Mouse (Mus musculus) gastrocnemius, adult 8-10 months (tissue): ENCODE measurements around the gene Ccser1. TPM values are rescaled to one million over a fixed set of nuclear protein-coding genes. Genes with fewer than 3 reads are reported as not detected.

ENCODE experiments used
- DNase-seq, 2 experiments: peaks; one replicate each; pipeline ENCODE4 v3.0.0; 2022; ENCODE audit warnings: low spot score in 2 of 2
- total RNA-seq, 4 experiments: library from RNA; stranded (reverse); gene quantifications; 2 replicates each; pipeline ENCODE4 v1.2.4; 2022

The Ccser1 gene
- total RNA-seq, 4 experiments from 2014 or later = 0.46 to 1.4 (median 0.80) TPM

GRCm38 (mm10) chr6:61664572-61664971 is 484.4 kb downstream of the Ccser1 start:
- no peak for DNase-seq

GRCm38 (mm10) chr6:61687002-61687401 is 506.9 kb downstream of the Ccser1 start:
- no peak for DNase-seq

- no peak for DNase-seq
These were observed 522.9 kb downstream of the Ccser1 start for GRCm38 (mm10) chr6:61703003-61703402.

DNA sequence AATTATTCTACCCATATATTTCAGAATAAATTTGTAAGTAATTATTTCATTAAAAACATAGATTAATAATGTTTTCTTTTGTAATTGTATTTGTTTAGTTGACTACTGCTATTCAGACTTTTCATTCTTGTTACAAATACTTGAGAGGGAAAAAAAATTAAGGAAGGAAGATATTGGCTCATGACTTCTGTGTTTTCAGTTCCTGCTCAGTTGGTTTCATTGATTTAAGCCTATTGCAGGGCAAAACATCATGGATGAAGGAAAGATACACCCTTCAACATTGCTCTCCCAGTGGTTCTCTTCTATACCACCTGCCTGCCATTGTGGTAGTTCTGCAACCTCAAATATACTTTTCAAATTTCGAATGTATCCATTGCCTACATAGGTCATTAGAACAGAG is 541.1 kb downstream of the Ccser1 start:
- DNase-seq = no peak

DNA sequence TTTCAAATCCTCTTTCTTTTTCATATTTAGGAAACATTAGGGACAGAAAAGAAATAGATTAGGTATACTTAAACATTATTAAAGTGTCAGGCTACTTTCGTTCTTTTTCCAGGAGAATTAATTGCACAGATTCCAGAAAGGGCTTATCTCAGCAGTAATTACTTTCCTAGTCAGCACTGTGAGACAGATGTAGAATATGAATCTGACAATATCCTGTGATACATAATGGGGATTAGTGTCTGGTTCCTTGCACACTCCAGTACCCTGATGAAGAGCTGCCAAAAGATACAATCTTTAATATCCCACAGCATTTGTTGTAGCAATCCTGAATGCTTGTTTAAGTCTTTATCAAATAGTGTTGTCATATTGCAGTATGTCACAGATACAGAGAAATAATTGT is 548.9 kb downstream of the Ccser1 start:
- DNase-seq = no peak

DNA sequence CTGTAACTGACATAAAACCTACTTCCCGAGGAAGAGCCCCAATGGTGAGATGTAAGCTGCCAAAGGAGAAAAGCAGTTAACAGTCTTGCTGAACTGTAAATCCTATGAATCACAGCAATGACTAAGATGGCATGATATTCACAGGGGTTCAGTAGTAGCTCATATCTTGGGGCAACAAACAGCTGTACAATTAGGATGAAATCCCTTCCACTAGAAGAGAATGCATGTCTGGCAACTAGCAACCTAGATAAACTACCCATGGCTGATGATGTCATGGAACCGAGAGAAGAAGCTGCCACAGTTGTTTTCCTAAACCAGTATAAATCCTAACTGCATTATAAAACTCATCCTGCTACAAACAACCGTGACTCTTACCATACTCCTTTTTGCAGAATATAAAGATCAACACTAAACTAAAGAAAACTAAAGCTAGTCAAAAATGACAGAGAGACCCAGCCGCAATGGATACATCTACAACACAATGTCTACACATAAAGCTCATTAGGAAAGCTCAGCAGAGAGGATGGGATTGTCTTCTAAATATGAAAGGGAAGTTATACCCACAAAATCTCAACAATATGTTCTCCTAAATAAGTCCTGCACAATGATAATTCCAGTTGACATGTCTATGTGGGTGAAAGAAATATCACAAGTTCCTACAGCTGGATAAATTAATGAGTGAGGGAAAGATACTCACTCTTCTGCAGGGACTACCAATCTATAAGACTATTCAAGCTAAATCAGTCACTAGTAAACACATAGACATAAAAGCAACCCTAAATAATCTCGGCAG is 550.2 kb downstream of the Ccser1 start:
- DNase-seq = no peak

DNA sequence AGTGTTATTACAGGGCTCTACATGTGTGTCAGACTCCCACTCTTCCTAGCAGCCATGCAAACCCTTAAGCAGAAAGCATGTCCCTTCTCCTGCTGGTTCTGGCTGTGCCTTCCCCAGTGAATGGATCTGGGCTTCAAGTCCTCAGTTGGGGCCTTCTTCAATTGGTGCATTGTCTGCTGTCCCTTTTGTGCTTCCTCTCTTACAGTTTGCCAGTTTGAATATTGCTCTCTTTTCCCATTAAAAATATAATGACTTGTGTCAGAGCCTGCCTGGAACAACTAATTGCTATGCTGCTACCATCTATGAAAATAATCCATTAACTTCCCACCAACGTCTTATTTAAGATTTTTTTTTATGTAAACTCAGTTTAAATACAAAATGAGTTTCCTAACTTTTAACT is 566.2 kb downstream of the Ccser1 start:
- no peak for DNase-seq

DNA sequence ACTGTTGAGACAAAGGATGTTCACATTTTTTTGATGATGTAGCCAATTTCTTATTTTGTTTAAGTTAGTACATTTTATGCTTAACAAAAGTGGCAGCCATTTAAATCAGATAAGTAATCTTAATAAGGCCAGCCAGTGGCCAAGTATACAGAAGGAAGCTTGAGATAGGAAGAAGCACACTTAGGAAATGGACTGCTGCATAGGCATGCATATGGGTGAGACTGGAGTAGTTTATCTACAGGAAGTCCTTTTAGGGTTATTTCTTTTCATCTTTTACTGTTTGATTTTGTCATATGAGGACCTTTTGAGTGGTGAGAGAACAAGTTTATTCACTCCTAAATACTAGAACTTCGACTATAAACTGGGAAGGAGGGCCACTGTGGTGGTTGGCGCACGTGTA is 582.0 kb downstream of the Ccser1 start:
- DNase-seq = no peak

- no peak for DNase-seq
These were observed 583.3 kb downstream of the Ccser1 start for GRCm38 (mm10) chr6:61763379-61763778.

DNA sequence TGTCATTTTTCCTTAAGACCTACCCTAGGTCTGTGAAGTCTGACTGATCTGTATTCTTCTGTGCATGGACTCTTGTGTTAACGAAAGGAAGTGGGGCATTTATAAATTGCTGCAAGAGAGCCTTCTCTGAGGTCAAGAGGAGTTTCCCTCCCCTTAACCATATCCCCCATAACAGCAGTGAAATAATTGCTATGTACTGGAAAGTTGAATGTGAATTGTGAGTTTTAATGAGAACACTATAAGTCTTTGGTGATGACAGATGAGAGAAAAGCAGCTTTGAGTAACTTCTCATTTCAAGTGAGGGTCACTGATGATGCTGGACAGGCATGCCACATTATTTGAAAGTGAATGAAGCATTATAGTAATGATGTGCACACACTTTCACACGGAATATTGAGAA is 585.7 kb downstream of the Ccser1 start:
- no peak for DNase-seq

DNA sequence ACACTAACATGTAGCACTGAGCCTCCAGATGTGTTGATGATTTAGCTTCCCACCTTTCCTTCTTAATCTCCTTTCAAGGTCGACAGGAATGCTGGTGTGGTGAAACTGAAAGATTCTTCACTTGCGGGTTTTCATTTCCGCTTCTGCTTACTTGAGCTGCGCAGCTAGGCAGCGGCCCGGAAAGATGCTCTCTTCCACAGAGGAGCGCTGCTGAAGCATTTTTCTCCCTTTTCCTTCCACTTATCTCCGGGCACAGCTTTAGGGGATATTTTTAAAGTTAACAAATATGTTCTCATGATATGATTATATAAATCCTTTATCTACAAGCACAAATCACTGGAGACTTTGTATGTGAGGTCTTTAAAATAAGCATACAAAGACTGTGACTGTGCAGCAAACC is 587.0 kb downstream of the Ccser1 start:
- DNase-seq = no peak

GRCm38 (mm10) chr6:61786706-61787105 is 606.6 kb downstream of the Ccser1 start:
- DNase-seq = no peak

- no peak for DNase-seq
These were observed 620.8 kb downstream of the Ccser1 start for GRCm38 (mm10) chr6:61800889-61801288.

GRCm38 (mm10) chr6:61805481-61805880 is 625.4 kb downstream of the Ccser1 start:
- no peak for DNase-seq

DNA sequence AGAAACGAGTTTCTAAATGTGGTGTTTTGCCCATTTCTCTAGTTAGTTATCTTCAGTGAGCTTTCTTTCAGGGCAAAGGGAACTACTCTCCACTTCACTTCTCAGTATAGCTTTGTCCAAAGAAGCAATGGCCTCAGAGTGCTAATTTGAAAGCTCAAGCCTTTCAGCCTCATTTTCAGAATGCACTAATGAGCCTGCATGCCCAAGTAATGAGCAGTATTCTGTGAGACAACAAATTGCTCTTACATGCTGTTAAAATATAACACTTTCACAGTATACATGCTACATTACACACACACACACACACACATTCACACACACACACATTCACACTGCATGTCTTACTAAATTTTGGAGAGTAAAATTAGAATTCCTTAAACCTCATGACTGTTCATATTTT is 637.6 kb downstream of the Ccser1 start:
- no peak for DNase-seq

- no peak for DNase-seq
These were observed 696.2 kb downstream of the Ccser1 start for GRCm38 (mm10) chr6:61876302-61876701.

GRCm38 (mm10) chr6:61898238-61898637 is 718.1 kb downstream of the Ccser1 start:
- DNase-seq = no peak

DNA sequence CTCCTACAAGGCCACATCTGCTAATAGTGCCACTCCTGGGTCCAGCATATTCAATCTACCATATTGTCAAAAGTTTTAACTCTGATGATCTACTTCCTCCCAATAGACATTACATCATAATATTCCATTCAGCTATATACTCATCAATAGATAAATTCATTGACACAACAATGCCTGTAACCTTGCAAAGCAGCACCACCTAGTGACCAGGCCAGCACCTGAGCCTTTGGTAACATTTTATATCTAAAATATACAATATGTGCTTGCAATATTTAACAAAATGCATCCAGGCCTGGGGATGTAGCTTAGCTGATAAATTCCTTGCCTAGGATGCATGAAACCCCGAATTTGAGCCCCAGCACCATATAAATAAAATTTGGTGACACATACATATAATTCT is 722.6 kb downstream of the Ccser1 start:
- DNase-seq = no peak

GRCm38 (mm10) chr6:61912896-61913295 is 732.8 kb downstream of the Ccser1 start:
- no peak for DNase-seq

DNA sequence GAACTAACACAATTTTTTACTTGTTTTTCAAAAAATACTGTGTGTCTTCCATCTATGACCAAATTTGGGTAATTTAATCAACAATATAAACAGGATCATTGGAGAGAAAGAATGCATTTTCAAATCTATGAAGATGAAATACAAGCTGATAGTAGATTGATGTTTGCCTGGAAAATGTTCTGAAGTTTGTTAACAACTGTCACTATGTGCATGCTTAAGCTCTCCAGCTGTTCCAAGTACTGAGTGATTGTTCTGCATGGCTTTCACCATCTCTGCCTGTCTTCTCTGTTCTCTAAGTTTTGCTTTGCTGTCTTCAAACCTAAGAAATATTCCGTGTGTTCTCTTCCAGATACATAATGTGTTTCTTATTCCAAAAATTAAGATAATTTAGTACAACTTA is 751.5 kb downstream of the Ccser1 start:
- DNase-seq = no peak

- no peak for DNase-seq
These were observed 756.5 kb downstream of the Ccser1 start for GRCm38 (mm10) chr6:61936656-61937055.

DNA sequence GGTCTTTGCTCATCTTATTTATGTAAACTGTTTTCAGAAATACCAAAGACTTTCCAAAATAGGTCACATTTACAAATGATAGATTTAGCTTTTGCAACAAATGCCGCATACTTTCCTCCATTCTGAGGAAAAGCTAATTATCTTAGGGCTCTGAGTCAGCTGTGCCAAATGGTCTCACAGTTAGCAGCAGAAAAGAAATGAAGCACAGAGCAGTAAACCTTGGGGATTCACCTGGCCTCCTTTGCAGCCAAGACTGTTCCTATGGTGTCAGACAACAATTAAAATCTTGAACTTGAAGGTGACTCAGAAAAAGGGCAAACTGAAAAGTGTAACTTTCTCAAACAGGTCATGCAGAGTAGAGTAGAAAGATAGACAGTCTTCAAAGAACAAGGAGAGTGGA is 759.1 kb downstream of the Ccser1 start:
- DNase-seq = no peak

DNA sequence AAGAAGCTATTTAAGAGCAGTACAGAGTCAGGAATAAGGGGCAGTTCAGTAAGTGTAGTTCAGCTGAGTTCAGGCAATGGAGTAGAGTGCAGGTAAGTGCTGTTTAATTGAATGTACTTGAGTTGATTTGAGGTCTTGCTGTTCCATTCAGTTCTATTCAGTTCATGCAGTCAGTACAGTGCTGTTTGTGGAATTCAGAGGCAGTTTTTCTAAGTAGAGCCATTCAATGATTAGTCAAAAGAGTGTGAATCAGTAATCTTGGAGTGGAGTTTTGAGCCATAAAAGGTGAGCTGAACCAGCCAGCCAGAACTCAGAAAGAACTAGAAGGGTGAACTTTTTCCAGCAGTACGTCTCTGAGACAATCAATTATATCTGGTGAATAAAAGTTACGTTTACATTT is 773.6 kb downstream of the Ccser1 start:
- no peak for DNase-seq

DNA sequence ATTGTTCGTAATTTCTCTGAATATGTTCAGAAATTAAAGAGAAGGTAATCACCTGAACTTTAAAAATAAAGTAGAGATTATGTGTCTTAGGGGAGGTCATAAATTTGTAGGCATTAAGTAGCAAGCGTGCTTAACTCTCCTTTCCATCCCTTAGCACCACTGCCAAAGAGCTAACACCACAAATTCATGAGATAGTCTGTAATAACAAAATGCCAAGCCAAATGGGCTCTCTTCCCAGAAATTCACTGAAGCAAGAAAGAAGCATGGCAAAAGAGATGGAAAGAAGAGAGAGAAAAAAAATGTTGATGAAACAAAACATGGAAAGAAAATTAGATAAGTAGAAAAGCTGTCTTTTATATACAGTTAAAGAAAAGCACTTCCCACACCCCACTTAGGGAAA is 796.8 kb downstream of the Ccser1 start:
- no peak for DNase-seq
